Mouse (Mus musculus): ENCODE measurements around the gene Vmn1r199. TPM values are rescaled to one million over a fixed set of nuclear protein-coding genes. Genes with fewer than 3 reads are reported as not detected.

The Vmn1r199 gene
- polyA plus RNA-seq, 1 experiment from 2014 or later = not detected

- Histone ChIP-seq H3K36me3 (ENCODE audit: control insufficient read depth, insufficient read depth) (no peaks in the 10 kb centered on the region), H3K4me2 (ENCODE audit: low read depth, low read length) (no peak overlapping the region), H3K27ac (ENCODE audit: low read length) (no peak overlapping the region), H3K9me3 (replicated peaks; ENCODE audit: control insufficient read depth, low read length) (peaks cover 6% of the 10 kb centered on the region), H3K27me3 (ENCODE audit: control insufficient read depth, insufficient read depth, low read length) (no peaks in the 10 kb centered on the region), H3K4me3 (ENCODE audit: low read length) (no peak overlapping the region), H3K4me1 (ENCODE audit: control insufficient read depth, insufficient read depth, low read length) (no peaks in the 10 kb centered on the region), H3K9ac (ENCODE audit: low read length) (no peak overlapping the region)
- no peak for ATAC-seq (replicated peaks; ENCODE audit: extremely low read depth, insufficient read depth, low FRiP score)
- 53% methylated on average over 1 of the region's 1 CpGs for WGBS
These were observed 23.4 kb downstream of the Vmn1r199 start for GRCm38 (mm10) chr13:22402978-22403377.

Other genes with a start within 250 kb of the Vmn1r199 start
- gene Vmn1r191, start 195.8 kb upstream of the Vmn1r199 start, polyA plus RNA-seq (2015; fragmentation: Nextera tagmentation; extraction: Ambion mirVana) = not detected in 2 replicates
- not detected in 2 replicates for gene Vmn1r192, start 188.7 kb upstream of the Vmn1r199 start, polyA plus RNA-seq (2015; fragmentation: Nextera tagmentation; extraction: Ambion mirVana)
- not detected in 2 replicates for gene Vmn1r193, start 156.7 kb upstream of the Vmn1r199 start, polyA plus RNA-seq (2015; fragmentation: Nextera tagmentation; extraction: Ambion mirVana)
- not detected in 2 replicates for gene Vmn1r194, start 135.6 kb upstream of the Vmn1r199 start, polyA plus RNA-seq (2015; fragmentation: Nextera tagmentation; extraction: Ambion mirVana)
- gene Vmn1r195, start 109.3 kb upstream of the Vmn1r199 start, polyA plus RNA-seq (2015; fragmentation: Nextera tagmentation; extraction: Ambion mirVana) = not detected in 2 replicates
- not detected in 2 replicates for gene Vmn1r196, start 89.9 kb upstream of the Vmn1r199 start, polyA plus RNA-seq (2015; fragmentation: Nextera tagmentation; extraction: Ambion mirVana)
- gene Vmn1r197, start 55.2 kb upstream of the Vmn1r199 start, polyA plus RNA-seq (2015; fragmentation: Nextera tagmentation; extraction: Ambion mirVana) = not detected in 2 replicates
- not detected in 2 replicates for gene Vmn1r198, start 29.5 kb upstream of the Vmn1r199 start, polyA plus RNA-seq (2015; fragmentation: Nextera tagmentation; extraction: Ambion mirVana)
- gene Vmn1r200, start 10.6 kb downstream of the Vmn1r199 start, polyA plus RNA-seq (2015; fragmentation: Nextera tagmentation; extraction: Ambion mirVana) = not detected in 2 replicates
- not detected in 2 replicates for gene Vmn1r201, start 92.1 kb downstream of the Vmn1r199 start, polyA plus RNA-seq (2015; fragmentation: Nextera tagmentation; extraction: Ambion mirVana)
- gene Vmn1r202, start 125.6 kb downstream of the Vmn1r199 start, polyA plus RNA-seq (2015; fragmentation: Nextera tagmentation; extraction: Ambion mirVana) = not detected in 2 replicates
- gene Vmn1r203, start 138.3 kb downstream of the Vmn1r199 start, polyA plus RNA-seq (2015; fragmentation: Nextera tagmentation; extraction: Ambion mirVana) = not detected in 2 replicates
- not detected in 2 replicates for gene Vmn1r204, start 173.4 kb downstream of the Vmn1r199 start, polyA plus RNA-seq (2015; fragmentation: Nextera tagmentation; extraction: Ambion mirVana)
- not detected in 2 replicates for gene Vmn1r205, start 213.2 kb downstream of the Vmn1r199 start, polyA plus RNA-seq (2015; fragmentation: Nextera tagmentation; extraction: Ambion mirVana)
- gene Vmn1r206, start 244.4 kb downstream of the Vmn1r199 start, polyA plus RNA-seq (2015; fragmentation: Nextera tagmentation; extraction: Ambion mirVana) = not detected in 2 replicates